Mouse (Mus musculus): ENCODE results near the gene 2010111I01Rik.

- no peak for TF ChIP-seq CTCF (IDR thresholded peaks at IDR 0.05; ENCODE audit: low read depth)
- no peak for TF ChIP-seq EP300 (IDR thresholded peaks at IDR 0.05; ENCODE audit: low read depth)
Measured at GRCm38 (mm10) chr13:63262168-63262957, 297.7 kb downstream of the 2010111I01Rik start.

Measured in liver, embryonic 14.5 days (tissue).